Mouse (Mus musculus) kidney, postnatal 10 days (tissue): ENCODE measurements around the gene Lca5.
A peak's percentile ranks its signal among the peaks of the same experiment; 100 is the strongest.

Experiments
- DNase-seq: peaks from one replicate; pipeline ENCODE4 v3.0.0; 2021; ENCODE audit warnings: mixed read lengths

The Lca5 gene

GRCm38 (mm10) chr9:83389570-83389969 lies 51.4 kb downstream of the Lca5 start:
- DNase-seq, result no peak

GRCm38 (mm10) chr9:83386264-83386855 lies 54.6 kb downstream of the Lca5 start:
- DNase-seq, result no peak

GRCm38 (mm10) chr9:83385301-83385700 lies 55.6 kb downstream of the Lca5 start:
- DNase-seq, result no peak

GRCm38 (mm10) chr9:83383235-83383634 lies 57.7 kb downstream of the Lca5 start:
- no peak for DNase-seq

GRCm38 (mm10) chr9:83382775-83383174 lies 58.2 kb downstream of the Lca5 start:
- DNase-seq, result peak; percentile 34

GRCm38 (mm10) chr9:83381317-83381716 lies 59.6 kb downstream of the Lca5 start:
- peak; percentile 32 for DNase-seq

GRCm38 (mm10) chr9:83379661-83380060 lies 61.3 kb downstream of the Lca5 start:
- no peak for DNase-seq

- no peak for DNase-seq
These were observed 63.8 kb downstream of the Lca5 start for GRCm38 (mm10) chr9:83377132-83377531.

- DNase-seq, result no peak
These were observed 65.3 kb downstream of the Lca5 start for GRCm38 (mm10) chr9:83375522-83376176.

- DNase-seq, result no peak
These were observed 70.0 kb downstream of the Lca5 start for GRCm38 (mm10) chr9:83370907-83371306.

GRCm38 (mm10) chr9:83368234-83368633 lies 72.7 kb downstream of the Lca5 start:
- peak; percentile 57 for DNase-seq

GRCm38 (mm10) chr9:83355802-83356201 lies 85.1 kb downstream of the Lca5 start:
- DNase-seq, result no peak

GRCm38 (mm10) chr9:83353316-83353715 lies 87.6 kb downstream of the Lca5 start:
- DNase-seq, result no peak

GRCm38 (mm10) chr9:83351171-83351570 lies 89.8 kb downstream of the Lca5 start:
- peak; percentile 16 for DNase-seq

- DNase-seq, result peak; percentile 85
These were observed 90.3 kb downstream of the Lca5 start for GRCm38 (mm10) chr9:83350613-83351012.

GRCm38 (mm10) chr9:83349905-83350304 lies 91.0 kb downstream of the Lca5 start:
- no peak for DNase-seq

GRCm38 (mm10) chr9:83349504-83349903 lies 91.4 kb downstream of the Lca5 start:
- DNase-seq, result peak; percentile 48

GRCm38 (mm10) chr9:83347521-83347920 lies 93.4 kb downstream of the Lca5 start:
- DNase-seq, result no peak

GRCm38 (mm10) chr9:83342491-83343370 lies 98.2 kb downstream of the Lca5 start:
- no peak for DNase-seq
